Comparison of ENCODE assay signal across 8 mouse cellular contexts in the genomic region with DNA sequence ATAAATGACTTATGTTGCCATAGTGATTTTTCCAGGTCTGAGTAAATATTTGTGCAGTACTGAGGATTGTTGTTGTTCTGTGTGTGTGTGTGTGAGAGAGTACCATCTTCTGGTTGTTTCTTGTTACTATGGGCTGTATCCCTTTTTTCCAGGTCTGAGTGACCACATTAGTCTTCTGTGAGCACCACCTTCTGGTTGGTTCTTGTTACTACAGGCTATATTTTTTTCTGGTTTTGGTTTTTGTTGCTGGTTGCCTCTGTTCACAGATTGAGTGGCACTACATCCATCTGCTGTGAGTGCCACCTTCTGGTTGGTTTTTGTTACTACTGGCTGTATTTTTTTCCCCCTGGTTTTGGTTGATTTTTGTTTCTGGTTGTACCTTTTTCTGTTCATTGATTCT. TPM values are rescaled to one million over a fixed set of nuclear protein-coding genes. Genes with fewer than 3 reads are reported as not detected.
DNase-seq lines count a peak whose midpoint lies in the region; ATAC-seq and TF ChIP-seq lines count a peak whose summit lies in the region.

No protein-coding gene starts in this region.

- TF ChIP-seq CTCF in kidney, postnatal 0 days (IDR thresholded peaks at IDR 0.05; ENCODE audit: low read depth): peak; percentile 67

- ATAC-seq in forebrain, embryonic 14.5 days: 0 out of 2 replicates have a peak, but pooled peaks have one; percentile 29
- ATAC-seq in forebrain, embryonic 16.5 days: no peak
- no peak for ATAC-seq in midbrain, embryonic 11.5 days (ENCODE audit: low FRiP score)
- ATAC-seq in kidney, postnatal 0 days (replicated peaks; ENCODE audit: low FRiP score, low read depth): no peak; the same call in 1 of the 2 replicates
- peak; percentile 45; the same call in 1 of the 2 replicates for ATAC-seq in neural tube, embryonic 15.5 days (ENCODE audit: low FRiP score)

- H3K36me3 ChIP-seq in forebrain, embryonic 14.5 days (ENCODE audit: control insufficient read depth, insufficient read depth, low read length): no peaks in the 10 kb centered on the region
- H3K36me3 ChIP-seq in forebrain, embryonic 16.5 days (ENCODE audit: control insufficient read depth, insufficient read depth): no peaks in the 10 kb centered on the region
- H3K36me3 ChIP-seq in midbrain, embryonic 11.5 days (ENCODE audit: control insufficient read depth, insufficient read depth, low read length): no peaks in the 10 kb centered on the region
- no peaks in the 10 kb centered on the region for H3K36me3 ChIP-seq in midbrain, embryonic 10.5 days
- no peaks in the 10 kb centered on the region for H3K36me3 ChIP-seq in kidney, postnatal 0 days (ENCODE audit: insufficient read depth, low read length)
- no peaks in the 10 kb centered on the region for H3K36me3 ChIP-seq in neural tube, embryonic 15.5 days

- H3K4me3 ChIP-seq in forebrain, embryonic 14.5 days (ENCODE audit: low read depth, low read length): no peak overlapping the region
- no peak overlapping the region for H3K4me3 ChIP-seq in forebrain, embryonic 16.5 days (replicated peaks; ENCODE audit: low read length)
- H3K4me3 ChIP-seq in midbrain, embryonic 11.5 days (ENCODE audit: low read depth, low read length): no peak overlapping the region
- H3K4me3 ChIP-seq in midbrain, embryonic 10.5 days: no peak overlapping the region
- H3K4me3 ChIP-seq in kidney, postnatal 0 days (replicated peaks; ENCODE audit: low read depth, low read length): no peak overlapping the region
- H3K4me3 ChIP-seq in neural tube, embryonic 15.5 days (replicated peaks): no peak overlapping the region

- no peaks in the 10 kb centered on the region for H3K4me1 ChIP-seq in forebrain, embryonic 14.5 days (ENCODE audit: control insufficient read depth, insufficient read depth, low read length)
- H3K4me1 ChIP-seq in forebrain, embryonic 16.5 days (replicated peaks; ENCODE audit: control insufficient read depth, insufficient read depth, low read length): no peaks in the 10 kb centered on the region
- H3K4me1 ChIP-seq in midbrain, embryonic 11.5 days (ENCODE audit: control insufficient read depth, insufficient read depth, low read length): no peaks in the 10 kb centered on the region
- H3K4me1 ChIP-seq in midbrain, embryonic 10.5 days: no peaks in the 10 kb centered on the region
- H3K4me1 ChIP-seq in kidney, postnatal 0 days (replicated peaks; ENCODE audit: insufficient read depth, low read length): no peaks in the 10 kb centered on the region
- H3K4me1 ChIP-seq in neural tube, embryonic 15.5 days: no peaks in the 10 kb centered on the region

- no peaks in the 10 kb centered on the region for H3K27me3 ChIP-seq in forebrain, embryonic 14.5 days (replicated peaks; ENCODE audit: control insufficient read depth, insufficient read depth, low read length)
- no peaks in the 10 kb centered on the region for H3K27me3 ChIP-seq in forebrain, embryonic 16.5 days (replicated peaks; ENCODE audit: control insufficient read depth, insufficient read depth, low read length)
- H3K27me3 ChIP-seq in midbrain, embryonic 11.5 days (ENCODE audit: control insufficient read depth, insufficient read depth, low read length): no peaks in the 10 kb centered on the region
- H3K27me3 ChIP-seq in midbrain, embryonic 10.5 days (ENCODE audit: low read depth, poor library complexity, severe bottlenecking): no peaks in the 10 kb centered on the region
- no peaks in the 10 kb centered on the region for H3K27me3 ChIP-seq in kidney, postnatal 0 days (ENCODE audit: insufficient read depth, low read length)
- no peaks in the 10 kb centered on the region for H3K27me3 ChIP-seq in neural tube, embryonic 15.5 days (replicated peaks)

- H3K27ac ChIP-seq in forebrain, embryonic 14.5 days (ENCODE audit: low read depth, low read length): no peak overlapping the region
- no peak overlapping the region for H3K27ac ChIP-seq in forebrain, embryonic 16.5 days (ENCODE audit: low read length)
- no peak overlapping the region for H3K27ac ChIP-seq in midbrain, embryonic 11.5 days (ENCODE audit: low read depth, low read length)
- H3K27ac ChIP-seq in midbrain, embryonic 10.5 days (replicated peaks): no peak overlapping the region
- H3K27ac ChIP-seq in kidney, postnatal 0 days: no peak overlapping the region
- H3K27ac ChIP-seq in neural tube, embryonic 15.5 days (replicated peaks): no peak overlapping the region

- H3K9ac ChIP-seq in forebrain, embryonic 14.5 days (ENCODE audit: low read length): no peak overlapping the region
- no peak overlapping the region for H3K9ac ChIP-seq in forebrain, embryonic 16.5 days (replicated peaks; ENCODE audit: low read depth, low read length)
- H3K9ac ChIP-seq in midbrain, embryonic 11.5 days (ENCODE audit: low read length): no peak overlapping the region
- no peak overlapping the region for H3K9ac ChIP-seq in kidney, postnatal 0 days (ENCODE audit: low read depth, low read length)
- H3K9ac ChIP-seq in neural tube, embryonic 15.5 days (replicated peaks): no peak overlapping the region

- H3K9me3 ChIP-seq in forebrain, embryonic 14.5 days (replicated peaks; ENCODE audit: control insufficient read depth, low read length): no peaks in the 10 kb centered on the region
- H3K9me3 ChIP-seq in forebrain, embryonic 16.5 days (ENCODE audit: control insufficient read depth, low read length): no peaks in the 10 kb centered on the region
- H3K9me3 ChIP-seq in midbrain, embryonic 11.5 days (ENCODE audit: control insufficient read depth, low read length): no peaks in the 10 kb centered on the region
- H3K9me3 ChIP-seq in midbrain, embryonic 10.5 days (replicated peaks): peaks cover 6% of the 10 kb centered on the region; the same call in 1 of the 2 replicates
- H3K9me3 ChIP-seq in kidney, postnatal 0 days (replicated peaks; ENCODE audit: low read length): no peaks in the 10 kb centered on the region
- H3K9me3 ChIP-seq in neural tube, embryonic 15.5 days (replicated peaks): no peaks in the 10 kb centered on the region

- DNase-seq in forebrain, embryonic 14.5 days (ENCODE audit: low spot score): peak; percentile 66
- peak; percentile 85 for DNase-seq in midbrain, embryonic 11.5 days (ENCODE audit: low spot score, missing footprints)
- DNase-seq in midbrain, embryonic 10.5 days (ENCODE audit: low spot score): no peak
- peak; percentile 78 for DNase-seq in cerebellum, adult 8-10 months
- DNase-seq in kidney, postnatal 0 days (ENCODE audit: low spot score): peak; percentile 72
- DNase-seq in testis, postnatal 10 days (ENCODE audit: low spot score): no peak

- H3K4me2 ChIP-seq in forebrain, embryonic 14.5 days (ENCODE audit: low read length): no peak overlapping the region
- H3K4me2 ChIP-seq in forebrain, embryonic 16.5 days (ENCODE audit: low read length): no peak overlapping the region
- no peak overlapping the region for H3K4me2 ChIP-seq in midbrain, embryonic 11.5 days
- no peak overlapping the region for H3K4me2 ChIP-seq in kidney, postnatal 0 days (ENCODE audit: low read length)
- no peak overlapping the region for H3K4me2 ChIP-seq in neural tube, embryonic 15.5 days

RNA-seq across cellular contexts. Expression of gene Mrpl40, which starts 18.1 kb away (rescaled TPM):
- polyA plus RNA-seq in forebrain, embryonic 14.5 days (2014; fragmentation: Nextera tagmentation; extraction: Ambion mirVana): 54.0 and 56.7 TPM in 2 replicates
- polyA plus RNA-seq in forebrain, embryonic 16.5 days (2015; fragmentation: Nextera tagmentation; extraction: Ambion mirVana): 60.5 and 71.3 TPM in 2 replicates
- 86.4 and 92.8 TPM in 2 replicates for polyA plus RNA-seq in midbrain, embryonic 11.5 days (2014; fragmentation: Nextera tagmentation; extraction: Ambion mirVana)
- polyA plus RNA-seq in midbrain, embryonic 10.5 days (2016; fragmentation: Nextera tagmentation; extraction: Ambion mirVana): 126 and 136 TPM in 2 replicates
- polyA plus RNA-seq in kidney, postnatal 0 days (2015; fragmentation: Nextera tagmentation; extraction: Ambion mirVana): 89.9 and 96.5 TPM in 2 replicates
- polyA plus RNA-seq in neural tube, embryonic 15.5 days (2015; fragmentation: Nextera tagmentation; extraction: Ambion mirVana): 86.3 and 94.9 TPM in 2 replicates

RNA-seq across cellular contexts. Expression of gene Hira, which starts 18.3 kb away (rescaled TPM):
- polyA plus RNA-seq in forebrain, embryonic 14.5 days (2014; fragmentation: Nextera tagmentation; extraction: Ambion mirVana): 20.2 and 21.3 TPM in 2 replicates
- 20.2 and 23.1 TPM in 2 replicates for polyA plus RNA-seq in forebrain, embryonic 16.5 days (2015; fragmentation: Nextera tagmentation; extraction: Ambion mirVana)
- polyA plus RNA-seq in midbrain, embryonic 11.5 days (2014; fragmentation: Nextera tagmentation; extraction: Ambion mirVana): 14.7 and 16.7 TPM in 2 replicates
- 21.2 and 24.8 TPM in 2 replicates for polyA plus RNA-seq in midbrain, embryonic 10.5 days (2016; fragmentation: Nextera tagmentation; extraction: Ambion mirVana)
- polyA plus RNA-seq in kidney, postnatal 0 days (2015; fragmentation: Nextera tagmentation; extraction: Ambion mirVana): 11.1 and 11.2 TPM in 2 replicates
- 17.5 and 18.7 TPM in 2 replicates for polyA plus RNA-seq in neural tube, embryonic 15.5 days (2015; fragmentation: Nextera tagmentation; extraction: Ambion mirVana)

RNA-seq across cellular contexts. Expression of gene Gm28539, which starts 22.2 kb away (rescaled TPM):
- polyA plus RNA-seq in forebrain, embryonic 14.5 days (2014; fragmentation: Nextera tagmentation; extraction: Ambion mirVana): not detected in 2 replicates
- not detected in 2 replicates for polyA plus RNA-seq in forebrain, embryonic 16.5 days (2015; fragmentation: Nextera tagmentation; extraction: Ambion mirVana)
- polyA plus RNA-seq in midbrain, embryonic 11.5 days (2014; fragmentation: Nextera tagmentation; extraction: Ambion mirVana): not detected in 2 replicates
- polyA plus RNA-seq in midbrain, embryonic 10.5 days (2016; fragmentation: Nextera tagmentation; extraction: Ambion mirVana): not detected in 2 replicates
- not detected in 2 replicates for polyA plus RNA-seq in kidney, postnatal 0 days (2015; fragmentation: Nextera tagmentation; extraction: Ambion mirVana)
- polyA plus RNA-seq in neural tube, embryonic 15.5 days (2015; fragmentation: Nextera tagmentation; extraction: Ambion mirVana): 0.17 TPM in 1 of 2 replicates, not detected in the other

RNA-seq across cellular contexts. Expression of gene 2510002D24Rik, which starts 22.2 kb away (rescaled TPM):
- 11.2 and 15.9 TPM in 2 replicates for polyA plus RNA-seq in forebrain, embryonic 14.5 days (2014; fragmentation: Nextera tagmentation; extraction: Ambion mirVana)
- polyA plus RNA-seq in forebrain, embryonic 16.5 days (2015; fragmentation: Nextera tagmentation; extraction: Ambion mirVana): 27.8 and 32.5 TPM in 2 replicates
- 16.1 TPM in 2 replicates for polyA plus RNA-seq in midbrain, embryonic 11.5 days (2014; fragmentation: Nextera tagmentation; extraction: Ambion mirVana)
- polyA plus RNA-seq in midbrain, embryonic 10.5 days (2016; fragmentation: Nextera tagmentation; extraction: Ambion mirVana): 25.7 and 26.6 TPM in 2 replicates
- 27.5 and 30.5 TPM in 2 replicates for polyA plus RNA-seq in kidney, postnatal 0 days (2015; fragmentation: Nextera tagmentation; extraction: Ambion mirVana)
- polyA plus RNA-seq in neural tube, embryonic 15.5 days (2015; fragmentation: Nextera tagmentation; extraction: Ambion mirVana): 48.0 and 50.2 TPM in 2 replicates

RNA-seq across cellular contexts. Expression of gene Cdc45, which starts 46.8 kb away (rescaled TPM):
- polyA plus RNA-seq in forebrain, embryonic 14.5 days (2014; fragmentation: Nextera tagmentation; extraction: Ambion mirVana): 30.3 and 34.1 TPM in 2 replicates
- polyA plus RNA-seq in forebrain, embryonic 16.5 days (2015; fragmentation: Nextera tagmentation; extraction: Ambion mirVana): 21.1 and 23.7 TPM in 2 replicates
- 58.1 and 61.7 TPM in 2 replicates for polyA plus RNA-seq in midbrain, embryonic 11.5 days (2014; fragmentation: Nextera tagmentation; extraction: Ambion mirVana)
- polyA plus RNA-seq in midbrain, embryonic 10.5 days (2016; fragmentation: Nextera tagmentation; extraction: Ambion mirVana): 66.8 and 76.4 TPM in 2 replicates
- 20.1 and 24.9 TPM in 2 replicates for polyA plus RNA-seq in kidney, postnatal 0 days (2015; fragmentation: Nextera tagmentation; extraction: Ambion mirVana)
- polyA plus RNA-seq in neural tube, embryonic 15.5 days (2015; fragmentation: Nextera tagmentation; extraction: Ambion mirVana): 6.6 and 18.5 TPM in 2 replicates

Comparison
In these comparisons a context has a peak if more than half of its experiments do, and no peak if none do; other contexts are left out.
1. ATAC-seq: peak in forebrain, embryonic 14.5 days (single experiment) and neural tube, embryonic 15.5 days (single experiment); none in forebrain, embryonic 16.5 days (single experiment), midbrain, embryonic 11.5 days (single experiment) and kidney, postnatal 0 days (single experiment).
2. DNase-seq: peak in forebrain, embryonic 14.5 days (single experiment), midbrain, embryonic 11.5 days (single experiment), cerebellum, adult 8-10 months (single experiment) and kidney, postnatal 0 days (single experiment); none in midbrain, embryonic 10.5 days (single experiment) and testis, postnatal 10 days (single experiment).